Comparison of ENCODE assay signal across 8 mouse cellular contexts in genomic region chr10:18844441-18845286, GRCm38 (mm10). TPM values are rescaled to one million over a fixed set of nuclear protein-coding genes. Genes with fewer than 3 reads are reported as not detected.
DNase-seq lines count a peak whose midpoint lies in the region; ATAC-seq lines count a peak whose summit lies in the region.

Perp (plus strand) TSS chr10:18845020.

- DNase-seq in right cerebral cortex, adult 2 months (ENCODE audit: low spot score in 2 of 2), result peak; percentile 5 to 23
- DNase-seq in right cerebral cortex, adult 18-20 months, result no peak
- peak; percentile 60 to 79 for DNase-seq in cerebellum, postnatal 25 days
- peak; percentile 9 for DNase-seq in heart, adult 8-10 months (ENCODE audit: low spot score)
- peak; percentile 78 for DNase-seq in kidney, adult 11 months
- DNase-seq in neural tube, embryonic 11.5 days (ENCODE audit: low spot score), result peak; percentile 59
- peak; percentile 60 to 69 for DNase-seq in thymus, postnatal 36 days

- peak within 1 kb of the TSS; percentile 62 for H3K4me3 ChIP-seq in liver, embryonic 16.5 days (ENCODE audit: low read depth, low read length)
- peak within 1 kb of the TSS; percentile 47 for H3K4me3 ChIP-seq in neural tube, embryonic 11.5 days (ENCODE audit: low read depth, low read length)

- ATAC-seq in liver, embryonic 16.5 days (ENCODE audit: low read depth), result peak; percentile 92
- peak; percentile 85 for ATAC-seq in neural tube, embryonic 11.5 days (ENCODE audit: insufficient read depth, low FRiP score, low TSS enrichment)

- no peaks in the 10 kb centered on the region; the same call in 1 of the 2 replicates for H3K4me1 ChIP-seq in liver, embryonic 16.5 days (ENCODE audit: control insufficient read depth, low read depth, low read length)
- H3K4me1 ChIP-seq in neural tube, embryonic 11.5 days (ENCODE audit: control insufficient read depth, insufficient read depth, low read length), result no peaks in the 10 kb centered on the region

- peak within 1 kb of the TSS; percentile 69 for H3K4me2 ChIP-seq in liver, embryonic 16.5 days (ENCODE audit: low read depth, low read length)
- peak within 1 kb of the TSS; percentile 88 for H3K4me2 ChIP-seq in neural tube, embryonic 11.5 days (ENCODE audit: low read depth)

- peak within 1 kb of the TSS; percentile 72 for H3K27ac ChIP-seq in liver, embryonic 16.5 days (ENCODE audit: low read length)
- H3K27ac ChIP-seq in neural tube, embryonic 11.5 days (ENCODE audit: low read depth, low read length), result no peak within 1 kb of the TSS

- peak within 1 kb of the TSS; percentile 58 for H3K9ac ChIP-seq in liver, embryonic 16.5 days (ENCODE audit: low read depth, low read length)
- H3K9ac ChIP-seq in neural tube, embryonic 11.5 days (ENCODE audit: low read length), result peak within 1 kb of the TSS; percentile 61

- 3% methylated on average over 54 of the region's 54 CpGs for WGBS in liver, embryonic 16.5 days (ENCODE audit: insufficient replicate concordance)
- WGBS in neural tube, embryonic 11.5 days, result 2% methylated on average over 54 of the region's 54 CpGs

- H3K36me3 ChIP-seq in liver, embryonic 16.5 days (ENCODE audit: control insufficient read depth, insufficient read depth), result no peaks in the 10 kb centered on the region
- H3K36me3 ChIP-seq in neural tube, embryonic 11.5 days (ENCODE audit: control insufficient read depth, insufficient read depth, low read length), result no peaks in the 10 kb centered on the region

- H3K27me3 ChIP-seq in liver, embryonic 16.5 days (ENCODE audit: control insufficient read depth, insufficient read depth, low read depth, low read length), result peaks cover 12% of the 10 kb centered on the region
- H3K27me3 ChIP-seq in neural tube, embryonic 11.5 days (ENCODE audit: control insufficient read depth, insufficient read depth, low read length), result peaks cover 30% of the 10 kb centered on the region

- H3K9me3 ChIP-seq in liver, embryonic 16.5 days (replicated peaks; ENCODE audit: control insufficient read depth, low read length), result no peaks in the 10 kb centered on the region
- no peaks in the 10 kb centered on the region for H3K9me3 ChIP-seq in neural tube, embryonic 11.5 days (ENCODE audit: control insufficient read depth, low read length)

RNA-seq across cellular contexts. Expression of gene Perp, which starts in this region (rescaled TPM):
- total RNA-seq in heart, adult 8-10 months (2022), result 100 to 1,000 TPM in 1 of 4 experiments, 10 to 100 TPM in 3; 89.1 to 100 (median 90.9) TPM
- polyA plus RNA-seq in liver, embryonic 16.5 days (2015; fragmentation: Nextera tagmentation; extraction: Ambion mirVana), result 22.6 and 24.8 TPM in 2 replicates
- polyA plus RNA-seq in neural tube, embryonic 11.5 days (2014; fragmentation: Nextera tagmentation; extraction: Ambion mirVana), result 13.7 and 15.6 TPM in 2 replicates
